Mouse (Mus musculus): ENCODE data around the gene Gdap2. TPM values are rescaled to one million over a fixed set of nuclear protein-coding genes. Genes with fewer than 3 reads are reported as not detected.

Gene Gdap2
- polyA plus RNA-seq (2012; rRNA removed) = 23.3 and 24.3 TPM in 2 replicates
- polyA plus RNA-seq (2014; fragmentation: Nextera tagmentation; extraction: Ambion mirVana) = 34.1 and 36.0 TPM in 2 replicates

DNA sequence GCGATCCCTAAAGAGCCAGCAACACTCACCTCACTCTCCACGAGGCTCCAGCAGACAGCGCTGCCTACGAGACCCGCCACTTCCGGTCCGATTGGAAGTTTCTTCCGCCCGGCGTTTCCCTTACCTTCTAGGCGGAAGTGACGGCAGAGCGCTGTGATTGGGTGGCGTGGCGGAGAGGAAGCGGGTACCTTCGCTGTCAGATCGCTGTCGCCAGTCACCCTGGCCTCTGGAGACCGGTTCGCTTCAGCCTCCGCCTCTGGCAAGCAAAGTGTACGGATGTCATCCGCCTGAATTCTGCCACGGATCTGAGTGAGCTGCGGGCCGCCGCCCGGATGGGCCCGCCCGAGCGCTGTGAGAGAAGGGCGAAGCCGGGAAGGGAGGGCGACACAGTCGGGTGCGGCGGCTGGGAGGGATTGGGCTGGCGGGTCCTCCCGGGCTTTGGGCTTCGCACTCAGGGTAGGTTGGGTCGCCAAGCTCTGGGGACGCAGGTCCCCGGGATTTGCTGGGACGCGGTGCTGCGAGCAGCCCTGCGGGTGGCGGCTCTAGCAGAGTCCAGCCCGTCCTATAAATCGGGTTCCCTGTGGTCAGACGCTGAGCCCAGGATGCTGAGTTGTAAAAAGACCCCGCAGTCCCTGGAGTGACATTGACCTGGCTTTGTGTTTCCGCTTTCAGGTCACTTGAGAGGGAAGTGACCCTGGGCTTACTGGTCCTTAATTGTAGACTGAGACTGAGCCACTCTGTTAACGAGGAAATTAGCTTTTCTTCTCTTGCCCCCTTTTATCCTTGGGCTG, at the start of gene Gdap2, which contains the start of gene Wdr3:
Gene Gdap2, plus strand, starts transcription at position 67 of the 791 bp plus-strand sequence.
Gene Wdr3, minus strand, starts transcription at position 93 of the 791 bp plus-strand sequence.
- Histone ChIP-seq H3K9me3 (ENCODE audit: control insufficient read depth, low read length) (no peaks in the 10 kb centered on the region), H3K4me2 (replicated peaks; ENCODE audit: low read depth, low read length, severe bottlenecking) (peak within 1 kb of the TSS; percentile 85), H3K4me3 (replicated peaks; ENCODE audit: low read length) (peak within 1 kb of the TSS; percentile 82), H3K4me1 (ENCODE audit: control insufficient read depth, insufficient read depth, low read length) (peaks cover 7% of the 10 kb centered on the region), H3K36me3 (ENCODE audit: control insufficient read depth, insufficient read depth, low read length) (peaks cover 27% of the 10 kb centered on the region), H3K27ac (replicated peaks; ENCODE audit: low read depth, low read length) (peak within 1 kb of the TSS; percentile 58), H3K9ac (ENCODE audit: low read depth, low read length, severe bottlenecking) (peak within 1 kb of the TSS; percentile 82), H3K27me3 (ENCODE audit: control insufficient read depth, insufficient read depth, low read length) (no peaks in the 10 kb centered on the region)
- peak; percentile 96 for DNase-seq (ENCODE audit: low spot score)
- WGBS = under 1% methylated on average over 53 of the region's 55 CpGs
- TF ChIP-seq POLR2A (IDR thresholded peaks at IDR 0.05; ENCODE audit: borderline replicate concordance, extremely low read depth, insufficient read depth, insufficient read length) = no peak
- ATAC-seq (ENCODE audit: low FRiP score, low read depth) = peak; percentile 97

DNA sequence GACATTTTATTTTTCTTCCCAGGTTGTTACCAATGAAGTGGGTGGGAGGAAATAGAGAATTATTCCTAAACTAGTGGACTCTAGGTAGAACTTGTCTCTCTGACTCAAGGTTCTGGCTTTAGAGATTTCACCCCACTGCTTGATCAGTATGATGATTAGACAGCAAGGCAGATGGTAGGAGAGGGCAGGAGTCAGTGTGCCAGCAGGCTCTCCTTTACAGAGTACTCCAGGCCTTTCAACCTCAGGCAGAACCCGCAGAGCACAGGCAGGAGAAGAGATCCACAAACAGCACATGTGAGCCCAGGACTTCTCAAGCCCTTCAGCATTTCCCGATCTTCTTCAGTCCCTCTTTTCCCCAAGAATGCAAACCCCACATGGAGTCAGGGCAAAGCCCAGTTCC, 43.5 kb upstream of the Gdap2 start:
- H3K9me3 ChIP-seq (ENCODE audit: control insufficient read depth, low read length) = no peaks in the 10 kb centered on the region
- no peak overlapping the region for H3K4me2 ChIP-seq (replicated peaks; ENCODE audit: low read depth, low read length, severe bottlenecking)
- DNase-seq (ENCODE audit: low spot score) (no peak), ATAC-seq (ENCODE audit: low FRiP score, low read depth) (no peak)
- no peaks in the 10 kb centered on the region for H3K4me1 ChIP-seq (ENCODE audit: control insufficient read depth, insufficient read depth, low read length)
- H3K9ac ChIP-seq (ENCODE audit: low read depth, low read length, severe bottlenecking) = no peak overlapping the region
- H3K27ac ChIP-seq (replicated peaks; ENCODE audit: low read depth, low read length) = no peak overlapping the region
- H3K36me3 ChIP-seq (ENCODE audit: control insufficient read depth, insufficient read depth, low read length) = no peaks in the 10 kb centered on the region
- TF ChIP-seq POLR2A (IDR thresholded peaks at IDR 0.05; ENCODE audit: borderline replicate concordance, extremely low read depth, insufficient read depth, insufficient read length) = no peak
- WGBS = 71% methylated on average over 2 of the region's 2 CpGs
- H3K27me3 ChIP-seq (ENCODE audit: control insufficient read depth, insufficient read depth, low read length) = no peaks in the 10 kb centered on the region
- H3K4me3 ChIP-seq (replicated peaks; ENCODE audit: low read length) = no peak overlapping the region

DNA sequence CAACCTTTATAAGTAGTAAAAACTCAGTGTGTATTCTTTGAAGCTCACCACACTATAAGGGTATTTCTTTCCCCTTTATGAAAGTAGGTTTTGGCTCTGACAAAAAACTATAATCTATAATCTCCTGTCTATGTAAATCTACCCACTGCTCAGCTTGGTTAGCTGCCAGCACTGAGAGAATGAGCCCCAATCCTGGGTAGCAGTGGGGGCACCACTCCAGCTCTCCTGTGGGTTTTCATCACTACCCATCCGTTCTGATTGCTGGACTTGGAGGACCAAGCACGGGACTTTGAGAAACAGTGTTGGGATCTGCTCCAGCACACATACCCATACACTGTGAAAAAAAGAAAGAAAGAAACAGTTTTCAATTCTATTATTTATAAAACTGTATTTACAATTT, 40.2 kb upstream of the Gdap2 start:
- WGBS = 72% methylated on average over 2 of the region's 2 CpGs
- no peak for DNase-seq (ENCODE audit: low spot score)
- Histone ChIP-seq H3K27ac (replicated peaks; ENCODE audit: low read depth, low read length) (no peak overlapping the region), H3K4me3 (replicated peaks; ENCODE audit: low read length) (no peak overlapping the region), H3K4me1 (ENCODE audit: control insufficient read depth, insufficient read depth, low read length) (no peaks in the 10 kb centered on the region), H3K36me3 (ENCODE audit: control insufficient read depth, insufficient read depth, low read length) (no peaks in the 10 kb centered on the region), H3K27me3 (ENCODE audit: control insufficient read depth, insufficient read depth, low read length) (no peaks in the 10 kb centered on the region), H3K4me2 (replicated peaks; ENCODE audit: low read depth, low read length, severe bottlenecking) (no peak overlapping the region), H3K9me3 (ENCODE audit: control insufficient read depth, low read length) (no peaks in the 10 kb centered on the region), H3K9ac (ENCODE audit: low read depth, low read length, severe bottlenecking) (no peak overlapping the region)
- TF ChIP-seq POLR2A (IDR thresholded peaks at IDR 0.05; ENCODE audit: borderline replicate concordance, extremely low read depth, insufficient read depth, insufficient read length) = no peak
- ATAC-seq (ENCODE audit: low FRiP score, low read depth) = no peak

DNA sequence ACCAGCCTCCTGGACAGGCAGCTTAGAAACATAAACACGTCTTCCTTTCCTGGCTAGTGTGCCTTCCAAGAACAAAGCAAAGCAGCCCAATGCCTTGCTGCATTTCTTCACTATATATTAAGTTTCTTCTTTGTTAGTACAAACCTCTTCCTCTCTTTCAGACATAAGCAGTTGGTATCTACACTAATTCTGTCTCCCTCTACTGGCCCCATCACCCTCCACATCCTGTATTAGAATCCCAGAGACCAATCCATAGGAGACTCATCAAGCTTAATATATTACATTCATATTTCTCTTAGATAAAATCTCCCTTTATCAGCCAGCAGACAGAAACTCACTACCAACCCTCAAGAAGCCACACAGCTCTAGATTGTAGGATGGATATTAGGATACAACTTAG, 39.7 kb upstream of the Gdap2 start:
- WGBS = 40% methylated on average over 1 of the region's 1 CpGs
- Histone ChIP-seq H3K27ac (replicated peaks; ENCODE audit: low read depth, low read length) (no peak overlapping the region), H3K36me3 (ENCODE audit: control insufficient read depth, insufficient read depth, low read length) (no peaks in the 10 kb centered on the region), H3K4me2 (replicated peaks; ENCODE audit: low read depth, low read length, severe bottlenecking) (no peak overlapping the region), H3K9ac (ENCODE audit: low read depth, low read length, severe bottlenecking) (no peak overlapping the region), H3K27me3 (ENCODE audit: control insufficient read depth, insufficient read depth, low read length) (no peaks in the 10 kb centered on the region), H3K4me1 (ENCODE audit: control insufficient read depth, insufficient read depth, low read length) (no peaks in the 10 kb centered on the region), H3K4me3 (replicated peaks; ENCODE audit: low read length) (no peak overlapping the region), H3K9me3 (ENCODE audit: control insufficient read depth, low read length) (no peaks in the 10 kb centered on the region)
- TF ChIP-seq POLR2A (IDR thresholded peaks at IDR 0.05; ENCODE audit: borderline replicate concordance, extremely low read depth, insufficient read depth, insufficient read length) = no peak
- no peak for DNase-seq (ENCODE audit: low spot score)
- no peak for ATAC-seq (ENCODE audit: low FRiP score, low read depth)

DNA sequence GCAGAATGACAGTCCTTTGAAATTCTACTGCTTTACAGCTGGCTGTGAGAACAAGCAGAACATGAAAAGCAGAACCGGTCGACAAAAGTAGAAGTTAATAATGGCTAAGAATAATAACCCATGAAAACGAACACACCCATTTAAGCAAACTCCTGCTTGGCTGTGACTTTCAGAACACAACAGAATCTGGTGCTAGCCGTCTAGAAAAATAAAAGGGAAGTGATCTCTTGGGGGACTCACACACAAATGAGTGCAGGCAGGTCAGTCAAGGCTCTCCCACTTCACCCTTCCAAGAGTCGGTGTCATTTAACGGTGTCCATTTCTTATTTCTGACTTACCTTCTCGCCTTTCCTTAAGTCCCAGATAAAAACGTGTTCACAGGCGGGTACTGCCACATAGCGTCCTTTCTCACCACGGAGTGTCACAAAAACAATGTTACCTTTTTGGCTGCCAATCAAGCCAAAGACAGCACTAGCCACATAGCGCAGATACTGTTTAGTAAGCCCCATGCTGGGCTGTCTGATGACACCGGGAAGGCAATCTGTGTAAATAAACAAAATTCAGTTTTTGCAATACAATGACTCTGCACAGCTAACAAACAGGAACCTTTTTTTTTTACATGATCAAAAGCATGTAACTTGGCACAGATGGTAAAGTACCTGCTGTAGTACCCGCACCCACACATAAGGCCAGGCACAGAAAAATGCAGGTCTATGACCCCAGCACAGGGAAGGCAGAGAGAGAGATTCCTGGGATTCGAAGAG, 1.3 kb upstream of the Gdap2 start:
- no peak for TF ChIP-seq POLR2A (IDR thresholded peaks at IDR 0.05; ENCODE audit: borderline replicate concordance, extremely low read depth, insufficient read depth, insufficient read length)
- H3K27ac ChIP-seq (replicated peaks; ENCODE audit: low read depth, low read length) = no peak overlapping the region
- no peaks in the 10 kb centered on the region for H3K27me3 ChIP-seq (ENCODE audit: control insufficient read depth, insufficient read depth, low read length)
- DNase-seq (ENCODE audit: low spot score) (no peak), ATAC-seq (ENCODE audit: low FRiP score, low read depth) (no peak)
- peak overlapping the region; percentile 76 for H3K4me2 ChIP-seq (replicated peaks; ENCODE audit: low read depth, low read length, severe bottlenecking)
- H3K4me1 ChIP-seq (ENCODE audit: control insufficient read depth, insufficient read depth, low read length) = peaks cover 7% of the 10 kb centered on the region
- H3K9ac ChIP-seq (ENCODE audit: low read depth, low read length, severe bottlenecking) = peak overlapping the region; percentile 82; the same call in 1 of the 2 replicates
- H3K4me3 ChIP-seq (replicated peaks; ENCODE audit: low read length) = peak overlapping the region; percentile 82
- 89% methylated on average over 15 of the region's 15 CpGs for WGBS
- no peaks in the 10 kb centered on the region for H3K9me3 ChIP-seq (ENCODE audit: control insufficient read depth, low read length)
- H3K36me3 ChIP-seq (ENCODE audit: control insufficient read depth, insufficient read depth, low read length) = peaks cover 37% of the 10 kb centered on the region

Measured in limb, embryonic 14.5 days (tissue).